Mouse (Mus musculus) CH12.LX (cell line): Measurements from ENCODE around the gene Unk.

ENCODE experiments used
- CHD2 ChIP-seq: IDR thresholded peaks from 2 replicates; pipeline ENCODE4 v1.6.1; 2011; ENCODE audit warnings: low read length, improper control_type of control experiment
- CTCF ChIP-seq, 2 experiments: IDR thresholded peaks in 1 of 2; conservative IDR thresholded peaks in 1 of 2; 2 replicates each; pipeline ENCODE4 v1.5.1; 2011 to 2012; ENCODE audit warnings: low read depth in 2 of 2, low read length in 2 of 2, improper control_type of control experiment in 1 of 2, inconsistent platforms in 1 of 2, mild to moderate bottlenecking in 1 of 2, moderate library complexity in 1 of 2
- KAT2A ChIP-seq: IDR thresholded peaks from 2 replicates; pipeline ENCODE4 v1.6.1; 2012; ENCODE audit warnings: low read length, improper control_type of control experiment, inconsistent platforms; ENCODE audit not compliant: insufficient replicate concordance
- MAFK ChIP-seq: IDR thresholded peaks from 2 replicates; pipeline ENCODE4 v1.6.1; 2011; ENCODE audit warnings: low read length, improper control_type of control experiment; ENCODE audit not compliant: insufficient replicate concordance
- POLR2A ChIP-seq: IDR thresholded peaks from 2 replicates; pipeline ENCODE4 v1.6.1; 2011; ENCODE audit warnings: low read depth, mild to moderate bottlenecking, improper control_type of control experiment, low read length
- POLR2AphosphoS2 ChIP-seq: IDR thresholded peaks from 2 replicates; pipeline ENCODE4 v1.6.1; 2011; ENCODE audit warnings: low read depth, low read length, improper control_type of control experiment
- TBP ChIP-seq: conservative IDR thresholded peaks from 2 replicates; pipeline ENCODE4 v1.6.1; 2011; ENCODE audit warnings: low read depth, low read length, improper control_type of control experiment
- TCF12 ChIP-seq: IDR thresholded peaks from 2 replicates; pipeline ENCODE4 v1.6.1; 2014; ENCODE audit warnings: low read depth, mild to moderate bottlenecking, inconsistent platforms, low read length, improper control_type of control experiment

DNA sequence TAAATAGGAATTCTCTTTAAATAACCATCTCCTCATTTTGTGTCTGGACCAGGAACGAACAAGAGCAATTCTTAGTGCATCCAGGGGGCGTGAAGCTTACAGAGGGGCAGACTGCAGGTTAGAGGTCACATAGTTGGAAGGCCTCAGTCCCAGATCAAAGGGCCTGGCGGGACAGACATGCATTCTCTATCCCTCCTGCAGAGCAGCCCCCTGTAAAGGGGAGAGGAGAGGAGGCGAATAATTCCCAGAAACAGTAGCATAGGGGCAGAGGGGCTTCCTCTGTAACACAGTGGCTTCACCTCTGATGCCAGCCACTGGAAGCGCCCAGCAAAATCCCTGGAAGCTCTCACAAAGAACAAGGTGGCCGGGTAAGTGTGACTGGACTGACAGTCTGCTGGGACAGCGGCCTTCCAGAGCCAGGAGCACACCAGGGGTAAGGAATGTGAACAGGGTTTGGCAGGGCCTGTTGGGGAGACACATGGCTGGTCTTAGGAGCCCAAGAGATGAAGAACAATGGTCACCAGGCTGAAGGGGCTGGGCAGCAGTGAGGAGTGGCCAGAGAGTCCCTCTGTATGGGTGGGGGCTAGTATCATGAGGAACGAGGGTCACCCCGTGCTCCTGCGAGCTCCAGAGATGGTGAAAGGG, 48.7 kb downstream of the Unk start:
- TF ChIP-seq CTCF (conservative IDR thresholded peaks at IDR 0.05 in 1 of 2, IDR thresholded peaks at IDR 0.05 in 1 of 2; ENCODE audit: low read depth in 2 of 2, low read length in 2 of 2) = no peak
- no peak for TF ChIP-seq POLR2AphosphoS2
- TF ChIP-seq TBP = no peak
- TF ChIP-seq KAT2A = no peak
- TF ChIP-seq CHD2 = no peak
- TF ChIP-seq POLR2A = no peak
- no peak for TF ChIP-seq MAFK
- no peak for TF ChIP-seq TCF12
